Mouse (Mus musculus): ENCODE measurements around the gene Srsf3.

DNA sequence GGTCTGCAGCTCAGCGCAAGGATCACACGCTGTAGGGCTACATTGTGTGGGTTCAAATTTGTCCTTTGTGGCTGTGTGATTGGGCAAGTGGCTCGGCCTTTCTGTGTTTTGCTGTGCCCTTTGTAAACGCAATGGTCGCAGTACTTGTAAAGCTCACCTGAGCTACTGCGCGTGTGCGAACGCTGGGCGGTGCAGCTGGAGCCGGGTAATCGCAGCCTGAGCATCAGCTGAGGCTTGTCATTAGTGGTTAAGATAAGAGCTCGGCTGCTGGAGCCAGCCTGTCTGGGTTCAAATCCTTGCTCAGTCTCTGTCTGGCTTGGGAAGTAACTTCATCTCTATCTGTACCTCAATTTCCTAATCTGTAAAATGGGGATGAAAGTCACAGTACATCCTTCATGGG is 41.7 kb downstream of the Srsf3 start:
- TF ChIP-seq CTCF (IDR thresholded peaks at IDR 0.05; ENCODE audit: low read depth) (no peak), EP300 (IDR thresholded peaks at IDR 0.05; ENCODE audit: low read depth) (no peak)
